ENCODE assay signal across 13 mouse cellular contexts in the genomic region with DNA sequence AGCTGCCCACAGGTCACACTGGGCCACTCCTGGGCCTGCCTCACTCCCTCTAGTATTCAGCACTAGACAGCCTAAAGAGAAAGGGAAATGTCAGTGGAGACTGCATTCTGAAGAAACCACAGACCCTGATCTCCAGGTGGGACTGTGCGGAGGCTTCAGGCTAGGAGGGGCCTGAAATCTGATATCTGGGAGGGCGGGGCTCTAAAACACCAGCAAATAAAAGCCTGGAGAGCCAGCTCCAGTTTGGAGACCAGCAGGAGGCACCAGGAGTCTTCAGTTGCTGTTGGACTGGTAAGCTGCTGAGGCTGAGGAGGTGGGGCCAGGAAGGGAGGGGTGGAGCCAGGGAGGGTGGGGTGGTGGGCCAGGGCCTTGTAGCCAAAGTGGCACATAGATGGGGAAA. TPM values are rescaled to one million over a fixed set of nuclear protein-coding genes. Genes with fewer than 3 reads are reported as not detected.
DNase-seq lines count a peak whose midpoint lies in the region; ATAC-seq lines count a peak whose summit lies in the region.
"Had no signal": no experiment of that assay in that cellular context is flagged by ENCODE, and none has a peak within 500 bp of the region (broad histone marks: within the 10 kb centered on the region; RNA-seq: fewer than 3 reads in every experiment).

A gene (plus strand): TSS at position 246 of the 400 bp plus-strand sequence.

- ATAC-seq in midbrain, embryonic 13.5 days = no peak
- no peak for ATAC-seq in midbrain, embryonic 11.5 days (ENCODE audit: low FRiP score)
- ATAC-seq in granulocyte monocyte progenitor cell, adult 5-6 weeks (replicated peaks; ENCODE audit: poor library complexity, severe bottlenecking) = 0 out of 2 replicates have a peak, but pooled peaks have one; percentile 7

- no peak within 1 kb of the TSS for H3K4me2 ChIP-seq in midbrain, embryonic 13.5 days (replicated peaks)
- no peak within 1 kb of the TSS for H3K4me2 ChIP-seq in midbrain, embryonic 11.5 days

- 0 out of 2 replicates have a peak within 1 kb of the TSS, but pooled peaks have one; percentile 3 for H3K9ac ChIP-seq in midbrain, embryonic 13.5 days (replicated peaks)
- H3K9ac ChIP-seq in midbrain, embryonic 11.5 days (ENCODE audit: low read length) = no peak within 1 kb of the TSS

- no peak within 1 kb of the TSS for H3K27ac ChIP-seq in midbrain, embryonic 13.5 days
- no peak within 1 kb of the TSS for H3K27ac ChIP-seq in midbrain, embryonic 11.5 days (ENCODE audit: low read depth, low read length)

- peaks cover 52% of the 10 kb centered on the region for H3K36me3 ChIP-seq in midbrain, embryonic 13.5 days
- H3K36me3 ChIP-seq in midbrain, embryonic 11.5 days (ENCODE audit: control insufficient read depth, insufficient read depth, low read length) = peaks cover 3% of the 10 kb centered on the region; the same call in 1 of the 2 replicates

- WGBS in midbrain, embryonic 13.5 days = 13% methylated on average over 2 of the region's 2 CpGs
- WGBS in midbrain, embryonic 11.5 days = 25% methylated on average over 2 of the region's 2 CpGs

- no peak within 1 kb of the TSS for H3K4me3 ChIP-seq in midbrain, embryonic 13.5 days (replicated peaks)
- H3K4me3 ChIP-seq in midbrain, embryonic 11.5 days (ENCODE audit: low read depth, low read length) = no peak within 1 kb of the TSS

- H3K27me3 ChIP-seq in midbrain, embryonic 13.5 days = no peaks in the 10 kb centered on the region
- H3K27me3 ChIP-seq in midbrain, embryonic 11.5 days (ENCODE audit: control insufficient read depth, insufficient read depth, low read length) = no peaks in the 10 kb centered on the region

- no peaks in the 10 kb centered on the region for H3K4me1 ChIP-seq in midbrain, embryonic 13.5 days (replicated peaks)
- H3K4me1 ChIP-seq in midbrain, embryonic 11.5 days (ENCODE audit: control insufficient read depth, insufficient read depth, low read length) = no peaks in the 10 kb centered on the region

- no peaks in the 10 kb centered on the region for H3K9me3 ChIP-seq in midbrain, embryonic 13.5 days
- H3K9me3 ChIP-seq in midbrain, embryonic 11.5 days (ENCODE audit: control insufficient read depth, low read length) = no peaks in the 10 kb centered on the region

- DNase-seq in cerebellum, adult 9-11 months = peak; percentile 7
- no peak for DNase-seq in cerebellum, adult 18-20 months
- DNase-seq in midbrain, embryonic 11.5 days (ENCODE audit: low spot score, missing footprints) = no peak
- no peak for DNase-seq in thymus, postnatal 25 days
- no peak for DNase-seq in gastrocnemius, adult 8-10 months (ENCODE audit: low spot score in 2 of 2)
- DNase-seq in right cerebral cortex, adult 2 months (ENCODE audit: low spot score in 2 of 2) = no peak
- DNase-seq: right cerebral cortex, adult 18-20 months; thymus, postnatal 4 days had no signal

RNA-seq across cellular contexts. Expression of the gene that starts here (rescaled TPM):
- polyA plus RNA-seq in midbrain, embryonic 13.5 days (2015; fragmentation: Nextera tagmentation; extraction: Ambion mirVana) = not detected in 2 replicates
- 0.39 and 0.40 TPM in 2 replicates for polyA plus RNA-seq in midbrain, embryonic 11.5 days (2014; fragmentation: Nextera tagmentation; extraction: Ambion mirVana)
- total RNA-seq in granulocyte monocyte progenitor cell, adult 5-6 weeks (2014; fragmentation: Nextera tagmentation) = not detected in 2 replicates
- not detected in 2 replicates for total RNA-seq in granulocyte monocyte progenitor cell, adult 5-6 weeks (2017)
- not detected for total RNA-seq in gastrocnemius, adult 8-10 months (2022)
- total RNA-seq: layer of hippocampus, adult 18-20 months had no signal
- polyA plus RNA-seq: heart, embryonic 14.5 days; midbrain, embryonic 16.5 days had no signal

Comparison
In these comparisons a context has a peak if more than half of its experiments do, and no peak if none do; other contexts are left out.
1. Peak in ATAC-seq in granulocyte monocyte progenitor cell, adult 5-6 weeks; RNA of the gene not detected or under 1 TPM.